Mouse (Mus musculus): ENCODE measurements at regions not wholly inside any gene's neighbourhood (a gene's known extent, or its start where the extent isn't known, plus 50 kb on each side); places are given as distances from the start of the nearest gene placed in this dataset.

GRCm38 (mm10) chr9:76692976-76693375 lies 126.1 kb upstream of the Fam83b start:
- Histone ChIP-seq H3K9me3 (ENCODE audit: low read length) (no peaks in the 10 kb centered on the region), H3K27me3 (ENCODE audit: insufficient read depth, low read length) (no peaks in the 10 kb centered on the region), H3K36me3 (replicated peaks; ENCODE audit: insufficient read depth, low read length) (no peaks in the 10 kb centered on the region), H3K9ac (replicated peaks) (no peak overlapping the region), H3K4me2 (ENCODE audit: low read depth, low read length) (no peak overlapping the region), H3K27ac (ENCODE audit: low read depth) (no peak overlapping the region), H3K4me1 (ENCODE audit: insufficient read depth) (no peaks in the 10 kb centered on the region), H3K4me3 (ENCODE audit: low read depth, low read length) (no peak overlapping the region)
- DNase-seq: no peak
- no peak for ATAC-seq
- WGBS (ENCODE audit: insufficient replicate concordance): 65% methylated on average over 4 of the region's 4 CpGs
- TF ChIP-seq CTCF (IDR thresholded peaks at IDR 0.05; ENCODE audit: low read depth) (no peak), EP300 (IDR thresholded peaks at IDR 0.05; ENCODE audit: low read depth) (no peak)

DNA sequence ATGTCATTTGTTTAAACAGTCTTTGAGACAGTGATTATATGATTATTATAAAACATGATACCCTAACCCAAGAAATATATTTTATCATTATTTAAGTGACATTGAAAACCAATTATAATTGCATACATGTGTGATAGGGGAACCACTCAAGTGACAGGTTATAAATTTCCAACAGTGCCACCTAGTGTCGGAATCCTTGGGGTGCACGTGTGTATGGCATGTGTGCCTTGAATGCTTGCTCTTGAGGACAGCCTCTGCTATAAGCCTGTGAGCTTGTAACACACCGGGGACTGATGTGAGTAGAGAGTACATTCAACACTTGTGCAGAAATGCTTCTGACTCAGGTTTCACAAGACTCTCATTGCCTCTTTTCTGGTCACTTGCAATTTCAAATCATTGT lies 93.9 kb upstream of the Fam83b start:
- H3K4me1 ChIP-seq (ENCODE audit: insufficient read depth): no peaks in the 10 kb centered on the region
- WGBS (ENCODE audit: insufficient replicate concordance): 20% methylated on average over 3 of the region's 3 CpGs
- H3K36me3 ChIP-seq (replicated peaks; ENCODE audit: insufficient read depth, low read length): no peaks in the 10 kb centered on the region
- DNase-seq (peak; percentile 67), ATAC-seq (no peak)
- no peaks in the 10 kb centered on the region for H3K27me3 ChIP-seq (ENCODE audit: insufficient read depth, low read length)
- TF ChIP-seq CTCF (IDR thresholded peaks at IDR 0.05; ENCODE audit: low read depth) (peak; percentile 73), EP300 (IDR thresholded peaks at IDR 0.05; ENCODE audit: low read depth) (no peak)
- no peak overlapping the region for H3K9ac ChIP-seq (replicated peaks)
- H3K27ac ChIP-seq (ENCODE audit: low read depth): no peak overlapping the region
- no peak overlapping the region for H3K4me3 ChIP-seq (ENCODE audit: low read depth, low read length)
- H3K4me2 ChIP-seq (ENCODE audit: low read depth, low read length): no peak overlapping the region
- H3K9me3 ChIP-seq (ENCODE audit: low read length): no peaks in the 10 kb centered on the region

DNA sequence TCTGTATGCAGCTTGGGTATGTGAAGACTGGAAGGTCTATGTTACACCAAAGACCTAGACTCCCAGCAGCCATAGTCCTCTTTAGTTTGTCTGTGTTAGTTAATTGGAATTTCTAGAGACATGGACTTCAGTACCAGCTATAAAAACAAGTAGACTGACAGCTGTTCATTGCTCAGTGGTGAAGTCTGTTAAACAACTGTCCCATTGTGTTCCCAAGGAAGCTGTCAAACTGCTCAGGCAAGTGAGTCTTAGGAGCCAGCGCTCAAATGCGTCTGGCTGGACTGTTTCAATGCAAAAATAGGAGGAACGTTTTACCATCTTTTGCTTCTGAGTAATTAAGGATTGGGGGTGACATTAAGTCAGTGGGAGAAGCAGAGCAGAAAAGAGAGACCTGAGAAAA lies 92.9 kb upstream of the Fam83b start:
- H3K4me1 ChIP-seq (ENCODE audit: insufficient read depth): no peaks in the 10 kb centered on the region
- no peak for DNase-seq
- TF ChIP-seq CTCF (IDR thresholded peaks at IDR 0.05; ENCODE audit: low read depth) (no peak), EP300 (IDR thresholded peaks at IDR 0.05; ENCODE audit: low read depth) (no peak)
- H3K9ac ChIP-seq (replicated peaks): no peak overlapping the region
- H3K36me3 ChIP-seq (replicated peaks; ENCODE audit: insufficient read depth, low read length): no peaks in the 10 kb centered on the region
- no peak overlapping the region for H3K27ac ChIP-seq (ENCODE audit: low read depth)
- no peaks in the 10 kb centered on the region for H3K9me3 ChIP-seq (ENCODE audit: low read length)
- 62% methylated on average over 3 of the region's 3 CpGs for whole genome bisulfite sequencing (ENCODE audit: insufficient replicate concordance)
- no peak overlapping the region for H3K4me2 ChIP-seq (ENCODE audit: low read depth, low read length)
- H3K27me3 ChIP-seq (ENCODE audit: insufficient read depth, low read length): no peaks in the 10 kb centered on the region
- H3K4me3 ChIP-seq (ENCODE audit: low read depth, low read length): no peak overlapping the region
- ATAC-seq: no peak

- Histone ChIP-seq H3K4me2 (ENCODE audit: low read depth, low read length) (no peak overlapping the region), H3K27ac (ENCODE audit: low read depth) (no peak overlapping the region), H3K4me1 (ENCODE audit: insufficient read depth) (no peaks in the 10 kb centered on the region), H3K36me3 (replicated peaks; ENCODE audit: insufficient read depth, low read length) (no peaks in the 10 kb centered on the region), H3K9me3 (ENCODE audit: low read length) (no peaks in the 10 kb centered on the region), H3K9ac (replicated peaks) (no peak overlapping the region), H3K27me3 (ENCODE audit: insufficient read depth, low read length) (no peaks in the 10 kb centered on the region), H3K4me3 (ENCODE audit: low read depth, low read length) (no peak overlapping the region)
- WGBS (ENCODE audit: insufficient replicate concordance): 65% methylated on average over 2 of the region's 2 CpGs
- DNase-seq (no peak), ATAC-seq (no peak)
- TF ChIP-seq CTCF (IDR thresholded peaks at IDR 0.05; ENCODE audit: low read depth) (no peak), EP300 (IDR thresholded peaks at IDR 0.05; ENCODE audit: low read depth) (no peak)
These were observed 86.4 kb upstream of the Fam83b start for GRCm38 (mm10) chr9:76653311-76653710.

DNA sequence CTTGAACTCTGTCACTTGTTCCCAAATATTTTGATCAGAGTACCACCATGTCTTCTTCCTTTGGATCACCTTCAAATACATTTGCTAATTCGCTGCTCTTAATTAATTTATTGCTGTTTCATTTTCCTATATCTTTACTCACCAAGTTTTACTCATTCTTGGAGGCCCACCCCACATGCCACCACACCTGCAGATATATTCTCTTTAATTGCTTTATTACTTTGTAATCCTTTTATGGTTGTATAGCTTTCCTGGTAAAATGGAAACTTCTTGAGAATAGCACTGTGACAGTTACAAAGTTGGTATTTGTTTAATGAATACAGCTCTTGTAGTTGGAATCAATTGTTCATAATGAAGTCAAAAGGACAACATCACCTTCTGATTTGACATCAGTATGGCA lies 82.6 kb upstream of the Fam83b start:
- 60% methylated on average over 1 of the region's 1 CpGs for WGBS (ENCODE audit: insufficient replicate concordance)
- no peak overlapping the region for H3K4me3 ChIP-seq (ENCODE audit: low read depth, low read length)
- no peak for ATAC-seq
- no peaks in the 10 kb centered on the region for H3K27me3 ChIP-seq (ENCODE audit: insufficient read depth, low read length)
- no peak for TF ChIP-seq CTCF (IDR thresholded peaks at IDR 0.05; ENCODE audit: low read depth)
- TF ChIP-seq EP300 (IDR thresholded peaks at IDR 0.05; ENCODE audit: low read depth): no peak
- H3K4me2 ChIP-seq (ENCODE audit: low read depth, low read length): no peak overlapping the region
- no peak overlapping the region for H3K27ac ChIP-seq (ENCODE audit: low read depth)
- no peaks in the 10 kb centered on the region for H3K36me3 ChIP-seq (replicated peaks; ENCODE audit: insufficient read depth, low read length)
- DNase-seq: no peak
- H3K9ac ChIP-seq (replicated peaks): no peak overlapping the region
- H3K4me1 ChIP-seq (ENCODE audit: insufficient read depth): no peaks in the 10 kb centered on the region
- no peaks in the 10 kb centered on the region for H3K9me3 ChIP-seq (ENCODE audit: low read length)

GRCm38 (mm10) chr9:76646383-76646782 lies 79.5 kb upstream of the Fam83b start:
- Histone ChIP-seq H3K4me1 (ENCODE audit: insufficient read depth) (no peaks in the 10 kb centered on the region), H3K9ac (replicated peaks) (no peak overlapping the region), H3K27ac (ENCODE audit: low read depth) (no peak overlapping the region), H3K9me3 (ENCODE audit: low read length) (no peaks in the 10 kb centered on the region), H3K4me2 (ENCODE audit: low read depth, low read length) (no peak overlapping the region), H3K27me3 (ENCODE audit: insufficient read depth, low read length) (no peaks in the 10 kb centered on the region), H3K4me3 (ENCODE audit: low read depth, low read length) (no peak overlapping the region), H3K36me3 (replicated peaks; ENCODE audit: insufficient read depth, low read length) (no peaks in the 10 kb centered on the region)
- ATAC-seq (no peak), DNase-seq (no peak)
- no peak for TF ChIP-seq EP300 (IDR thresholded peaks at IDR 0.05; ENCODE audit: low read depth)
- TF ChIP-seq CTCF (IDR thresholded peaks at IDR 0.05; ENCODE audit: low read depth): no peak
